Mouse (Mus musculus) brain, embryonic 14.5 days (tissue): ENCODE measurements at regions not wholly inside any gene's neighbourhood (a gene's known extent, or its start where the extent isn't known, plus 50 kb on each side); places are given as distances from the start of the nearest gene placed in this dataset.

ENCODE experiments used
- CTCF ChIP-seq: fragments of 200-500 bp; IDR thresholded peaks from 2 replicates; pipeline ENCODE4 v1.5.1; 2012; ENCODE audit warnings: inconsistent platforms, mild to moderate bottlenecking, moderate library complexity, borderline replicate concordance; ENCODE audit not compliant: insufficient read depth, insufficient read length; ENCODE audit errors: extremely low read depth
- POLR2A ChIP-seq: fragments of 200-500 bp; IDR thresholded peaks from 2 replicates; pipeline ENCODE4 v1.6.1; 2012; ENCODE audit warnings: mild to moderate bottlenecking, inconsistent platforms, borderline replicate concordance; ENCODE audit not compliant: poor library complexity, insufficient read depth, insufficient read length, severe bottlenecking; ENCODE audit errors: extremely low read depth

DNA sequence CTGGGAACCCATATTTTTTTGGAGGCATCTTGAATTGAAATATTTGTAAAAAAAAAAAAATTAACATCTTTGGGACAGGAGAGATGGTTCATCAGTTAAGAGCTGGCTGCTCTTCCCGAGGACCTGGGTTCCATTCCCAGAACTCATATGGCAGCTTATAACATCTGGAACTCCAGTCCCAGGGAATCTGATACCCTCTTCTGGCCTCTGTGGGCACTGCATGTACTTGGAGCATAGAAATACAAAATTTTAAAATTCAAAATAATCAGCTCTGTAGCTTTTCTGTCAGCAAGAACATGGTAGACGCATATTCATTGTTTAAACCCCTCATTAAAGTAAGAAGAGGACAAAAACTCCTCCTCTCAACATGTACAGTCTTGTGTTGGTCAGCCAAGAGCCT lies 52.0 kb upstream of the Morc2a start:
- no peak; the same call in 1 of the 2 replicates for TF ChIP-seq CTCF
- no peak for TF ChIP-seq POLR2A
